8 mouse cellular contexts compared by ENCODE assay signal in the genomic region with DNA sequence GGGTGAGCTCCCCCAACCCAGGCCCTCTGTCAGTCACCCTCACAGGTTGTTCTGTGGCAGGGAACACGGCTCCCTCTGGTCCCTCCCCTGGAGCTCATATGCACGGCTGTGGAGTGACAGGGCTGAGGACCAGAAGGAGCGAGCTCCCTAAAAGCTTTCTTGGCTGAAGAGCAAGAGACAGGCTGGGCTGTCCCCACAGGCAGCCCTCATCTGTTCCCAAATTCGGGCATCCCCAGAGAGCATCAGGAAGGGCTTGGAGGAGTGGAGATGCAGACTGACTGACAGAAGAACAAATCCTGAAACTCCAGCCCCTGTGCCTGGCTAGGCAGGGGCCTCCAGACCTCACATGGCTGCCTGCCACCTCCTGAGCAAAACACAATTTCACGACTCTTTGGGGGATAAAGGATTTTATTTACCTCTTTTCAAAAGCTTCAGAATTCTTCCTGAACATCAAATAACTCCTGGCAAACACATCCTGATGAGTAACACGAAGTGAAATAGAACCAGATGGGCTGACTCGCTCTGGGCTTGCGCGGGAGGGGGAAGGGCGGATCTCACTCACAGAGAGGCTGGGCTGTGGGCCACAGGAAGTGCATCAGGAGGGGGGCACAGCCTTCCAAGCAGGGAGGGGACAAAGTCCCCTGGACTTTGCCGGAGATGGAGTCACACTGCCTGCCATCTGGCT.
A peak's percentile ranks its signal among the peaks of the same experiment; 100 is the strongest.
DNase-seq lines count a peak whose midpoint lies in the region; ATAC-seq lines count a peak whose summit lies in the region.

No protein-coding gene starts in this region.

- DNase-seq in brain, embryonic 18.5 days (ENCODE audit: low read depth, low spot score), result peak; percentile 71
- peak; percentile 60 for DNase-seq in forebrain, embryonic 10.5 days (ENCODE audit: extremely low spot score, low spot score)
- DNase-seq in telencephalon, adult 2 months (ENCODE audit: low read depth, low spot score), result peak; percentile 81
- DNase-seq in T-cell, adult 2 months (ENCODE audit: low spot score), result no peak

- peak overlapping the region; percentile 15; the same call in 1 of the 2 replicates for H3K4me3 ChIP-seq in forebrain, embryonic 10.5 days
- no peak overlapping the region for H3K4me3 ChIP-seq in heart, embryonic 12.5 days
- H3K4me3 ChIP-seq in kidney, embryonic 15.5 days (replicated peaks), result no peak overlapping the region
- no peak overlapping the region for H3K4me3 ChIP-seq in limb, embryonic 12.5 days (replicated peaks)
- no peak overlapping the region for H3K4me3 ChIP-seq in midbrain, embryonic 15.5 days

- peaks cover 73% of the 10 kb centered on the region for H3K4me1 ChIP-seq in forebrain, embryonic 10.5 days
- H3K4me1 ChIP-seq in heart, embryonic 12.5 days (replicated peaks), result peaks cover 43% of the 10 kb centered on the region
- H3K4me1 ChIP-seq in kidney, embryonic 15.5 days, result peaks cover 66% of the 10 kb centered on the region
- peaks cover 60% of the 10 kb centered on the region for H3K4me1 ChIP-seq in limb, embryonic 12.5 days (replicated peaks)
- peaks cover 47% of the 10 kb centered on the region for H3K4me1 ChIP-seq in midbrain, embryonic 15.5 days

- H3K27ac ChIP-seq in forebrain, embryonic 10.5 days, result peak overlapping the region; percentile 85
- peak overlapping the region; percentile 77 for H3K27ac ChIP-seq in heart, embryonic 12.5 days (ENCODE audit: poor library complexity, severe bottlenecking)
- peak overlapping the region; percentile 93 for H3K27ac ChIP-seq in kidney, embryonic 15.5 days
- peak overlapping the region; percentile 94 for H3K27ac ChIP-seq in limb, embryonic 12.5 days
- H3K27ac ChIP-seq in midbrain, embryonic 15.5 days, result peak overlapping the region; percentile 78

- no peaks in the 10 kb centered on the region for H3K9me3 ChIP-seq in forebrain, embryonic 10.5 days
- no peaks in the 10 kb centered on the region for H3K9me3 ChIP-seq in heart, embryonic 12.5 days (replicated peaks)
- H3K9me3 ChIP-seq in kidney, embryonic 15.5 days (replicated peaks), result no peaks in the 10 kb centered on the region
- H3K9me3 ChIP-seq in limb, embryonic 12.5 days, result no peaks in the 10 kb centered on the region
- H3K9me3 ChIP-seq in midbrain, embryonic 15.5 days, result no peaks in the 10 kb centered on the region

- H3K4me2 ChIP-seq in heart, embryonic 12.5 days, result peak overlapping the region; percentile 48
- peak overlapping the region; percentile 48 for H3K4me2 ChIP-seq in kidney, embryonic 15.5 days
- H3K4me2 ChIP-seq in limb, embryonic 12.5 days, result peak overlapping the region; percentile 42
- peak overlapping the region; percentile 11 for H3K4me2 ChIP-seq in midbrain, embryonic 15.5 days

- no peaks in the 10 kb centered on the region for H3K36me3 ChIP-seq in forebrain, embryonic 10.5 days (replicated peaks)
- H3K36me3 ChIP-seq in heart, embryonic 12.5 days, result no peaks in the 10 kb centered on the region
- H3K36me3 ChIP-seq in kidney, embryonic 15.5 days, result no peaks in the 10 kb centered on the region
- no peaks in the 10 kb centered on the region for H3K36me3 ChIP-seq in limb, embryonic 12.5 days
- no peaks in the 10 kb centered on the region for H3K36me3 ChIP-seq in midbrain, embryonic 15.5 days (replicated peaks)

- H3K9ac ChIP-seq in heart, embryonic 12.5 days, result peak overlapping the region; percentile 55; the same call in 1 of the 2 replicates
- 0 out of 2 replicates have a peak overlapping the region, but pooled peaks have one; percentile 1 for H3K9ac ChIP-seq in kidney, embryonic 15.5 days
- H3K9ac ChIP-seq in limb, embryonic 12.5 days (replicated peaks), result 0 out of 2 replicates have a peak overlapping the region, but pooled peaks have one; percentile 4
- no peak overlapping the region for H3K9ac ChIP-seq in midbrain, embryonic 15.5 days

- 19% methylated on average over 11 of the region's 11 CpGs for WGBS in forebrain, embryonic 10.5 days
- WGBS in heart, embryonic 12.5 days, result 14% methylated on average over 11 of the region's 11 CpGs
- WGBS in kidney, embryonic 15.5 days, result 7% methylated on average over 11 of the region's 11 CpGs
- 4% methylated on average over 11 of the region's 11 CpGs for WGBS in limb, embryonic 12.5 days
- WGBS in midbrain, embryonic 15.5 days, result 4% methylated on average over 11 of the region's 11 CpGs

- H3K27me3 ChIP-seq in forebrain, embryonic 10.5 days (ENCODE audit: poor library complexity, severe bottlenecking), result peaks cover 15% of the 10 kb centered on the region
- H3K27me3 ChIP-seq in heart, embryonic 12.5 days (replicated peaks), result no peaks in the 10 kb centered on the region
- no peaks in the 10 kb centered on the region for H3K27me3 ChIP-seq in kidney, embryonic 15.5 days
- no peaks in the 10 kb centered on the region for H3K27me3 ChIP-seq in limb, embryonic 12.5 days
- no peaks in the 10 kb centered on the region for H3K27me3 ChIP-seq in midbrain, embryonic 15.5 days (replicated peaks)

- ATAC-seq in heart, embryonic 12.5 days (ENCODE audit: insufficient number of reproducible peaks, low FRiP score), result peak; percentile 82
- ATAC-seq in kidney, embryonic 15.5 days (replicated peaks; ENCODE audit: low FRiP score), result peak; percentile 87
- ATAC-seq in limb, embryonic 12.5 days (ENCODE audit: insufficient number of reproducible peaks, insufficient read depth, low FRiP score, low TSS enrichment, low read depth), result peak; percentile 76
- peak; percentile 88 for ATAC-seq in midbrain, embryonic 15.5 days (replicated peaks)
